Mouse (Mus musculus) neutrophil, adult 59 days (primary cell): ENCODE data around the gene Gm4187. TPM values are rescaled to one million over a fixed set of nuclear protein-coding genes. Genes with fewer than 3 reads are reported as not detected.

Experiments used
- total RNA-seq, 2 experiments: library from RNA; stranded (reverse); gene quantifications; 1 replicate in 1 of 2; 2 replicates in 1 of 2; pipeline ENCODE4 v1.2.4; 2023

Gm4187 gene
- total RNA-seq: not detected

DNA sequence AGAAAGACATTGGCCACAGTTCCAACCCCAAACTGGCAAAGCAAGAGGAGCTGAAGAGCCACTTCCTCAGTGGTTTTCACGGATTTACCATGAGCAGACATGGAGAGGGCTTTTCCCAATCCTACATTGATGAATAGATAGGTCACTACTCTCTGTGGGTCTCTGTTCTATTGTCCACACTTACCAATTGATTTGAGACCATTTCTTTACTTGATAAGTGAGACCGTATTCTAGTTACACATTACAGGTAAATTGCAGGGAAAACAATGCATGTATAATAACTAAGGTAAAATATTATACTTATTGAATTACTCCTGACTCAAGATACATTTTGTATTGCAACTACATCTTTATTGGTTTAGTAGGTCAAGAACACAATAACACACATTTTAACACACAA lies at the start of gene Gm4187:
Gene Gm4187 (minus strand): TSS at position 101 of the 400 bp plus-strand sequence.

GRCm38 (mm10) chr7:22370939-22371338 lies 41.4 kb upstream of the Gm4187 start, which contains the start of gene Gm8660:
Gm8660 (minus strand) TSS chr7:22371039.

Other genes starting within 250 kb of the Gm4187 start
- gene Gm16451, start 211.5 kb downstream of the Gm4187 start, total RNA-seq: not detected
- gene Gm10666, start 195.0 kb downstream of the Gm4187 start, total RNA-seq: not detected
- gene Vmn1r142, start 165.7 kb downstream of the Gm4187 start, total RNA-seq: not detected
- not detected for gene Vmn1r143, start 140.3 kb downstream of the Gm4187 start, total RNA-seq
- not detected for gene Gm8653, start 128.5 kb downstream of the Gm4187 start, total RNA-seq
- not detected for gene Gm8453, start 100.2 kb downstream of the Gm4187 start, total RNA-seq
- not detected for gene Gm8660, start 41.3 kb upstream of the Gm4187 start, total RNA-seq
- not detected for gene Vmn1r148, start 83.9 kb upstream of the Gm4187 start, total RNA-seq
- gene Vmn1r149, start 108.5 kb upstream of the Gm4187 start, total RNA-seq: not detected
- not detected for gene Gm10665, start 134.4 kb upstream of the Gm4187 start, total RNA-seq
- gene Vmn1r151, start 170.0 kb upstream of the Gm4187 start, total RNA-seq: not detected
- gene Vmn1r152, start 193.2 kb upstream of the Gm4187 start, total RNA-seq: not detected
- gene Gm8677, start 205.2 kb upstream of the Gm4187 start, total RNA-seq: not detected
- gene Gm4201, start 235.6 kb upstream of the Gm4187 start, total RNA-seq: not detected